ENCODE assay signal across 9 mouse cellular contexts in the genomic region with DNA sequence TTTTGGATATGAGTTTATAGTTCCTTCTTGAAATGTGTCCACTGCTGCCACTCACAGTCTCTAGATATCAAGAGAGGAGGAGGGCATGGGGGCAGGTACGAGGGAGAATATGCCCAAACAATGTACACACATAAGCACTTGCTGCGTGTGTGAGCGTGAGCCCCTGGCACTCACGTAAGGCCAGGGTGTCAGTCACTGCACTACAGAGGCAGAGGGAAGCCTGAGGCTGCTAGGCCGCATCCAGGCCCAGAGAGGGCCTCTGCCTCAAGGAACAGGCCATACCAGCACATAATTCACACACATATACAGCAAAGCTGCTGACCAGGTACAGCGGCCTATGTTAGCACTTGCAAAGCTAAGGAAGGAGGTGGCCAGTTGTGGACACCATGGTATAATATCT. TPM values are rescaled to one million over a fixed set of nuclear protein-coding genes. Genes with fewer than 3 reads are reported as not detected.
DNase-seq lines count a peak whose midpoint lies in the region; ATAC-seq and TF ChIP-seq lines count a peak whose summit lies in the region.
"Had no signal": no experiment of that assay in that cellular context is flagged by ENCODE, and none has a peak within 500 bp of the region (broad histone marks: within the 10 kb centered on the region; RNA-seq: fewer than 3 reads in every experiment).

No protein-coding gene starts in this region.

- H3K9ac ChIP-seq in kidney, embryonic 16.5 days (replicated peaks; ENCODE audit: low read length), result no peak overlapping the region
- 0 out of 2 replicates have a peak overlapping the region, but pooled peaks have one; percentile 3 for H3K9ac ChIP-seq in forebrain, embryonic 13.5 days
- peak overlapping the region; percentile 97 for H3K9ac ChIP-seq in liver, embryonic 12.5 days

- TF ChIP-seq CTCF in bone marrow macrophage, adult 2 months (IDR thresholded peaks at IDR 0.05; ENCODE audit: low read depth, low read length), result no peak

- no peak for DNase-seq in kidney, postnatal 25 days
- DNase-seq in gastrocnemius, adult 18-20 months (ENCODE audit: low spot score), result no peak
- no peak for DNase-seq in retina, embryonic 14.5 days (ENCODE audit: low spot score)
- no peak for DNase-seq in adipocyte (ENCODE audit: low spot score)
- DNase-seq: gastrocnemius, postnatal 10 days had no signal

- H3K4me3 ChIP-seq in kidney, embryonic 16.5 days (ENCODE audit: low read length), result no peak overlapping the region
- peak overlapping the region; percentile 32 for H3K4me3 ChIP-seq in bone marrow macrophage, adult 2 months (ENCODE audit: insufficient read depth, low read length)
- H3K4me3 ChIP-seq in forebrain, embryonic 13.5 days, result no peak overlapping the region
- peak overlapping the region; percentile 99 for H3K4me3 ChIP-seq in liver, embryonic 12.5 days

- WGBS in kidney, embryonic 16.5 days, result 87% methylated on average over 6 of the region's 6 CpGs
- WGBS in forebrain, embryonic 13.5 days, result 92% methylated on average over 6 of the region's 6 CpGs
- 68% methylated on average over 6 of the region's 6 CpGs for WGBS in liver, embryonic 12.5 days (ENCODE audit: insufficient replicate concordance)

- peak overlapping the region; percentile 81 for H3K4me2 ChIP-seq in kidney, embryonic 16.5 days (replicated peaks; ENCODE audit: low read depth, low read length)
- peak overlapping the region; percentile 83 for H3K4me2 ChIP-seq in forebrain, embryonic 13.5 days
- H3K4me2 ChIP-seq in liver, embryonic 12.5 days, result peak overlapping the region; percentile 82

- H3K27me3 ChIP-seq in kidney, embryonic 16.5 days (ENCODE audit: insufficient read depth, low read length), result no peaks in the 10 kb centered on the region
- no peaks in the 10 kb centered on the region for H3K27me3 ChIP-seq in forebrain, embryonic 13.5 days
- H3K27me3 ChIP-seq in liver, embryonic 12.5 days (replicated peaks), result 0 out of 2 replicates have a peak, but pooled peaks cover 5% of the 10 kb centered on the region

- no peaks in the 10 kb centered on the region for H3K9me3 ChIP-seq in kidney, embryonic 16.5 days (ENCODE audit: low read length)
- no peaks in the 10 kb centered on the region for H3K9me3 ChIP-seq in forebrain, embryonic 13.5 days (replicated peaks)
- no peaks in the 10 kb centered on the region for H3K9me3 ChIP-seq in liver, embryonic 12.5 days (replicated peaks)

- H3K4me1 ChIP-seq in kidney, embryonic 16.5 days (ENCODE audit: insufficient read depth, low read length), result peaks cover 21% of the 10 kb centered on the region
- H3K4me1 ChIP-seq in bone marrow macrophage, adult 2 months (ENCODE audit: control insufficient read depth, insufficient read depth, low read length), result peaks cover 27% of the 10 kb centered on the region
- peaks cover 21% of the 10 kb centered on the region for H3K4me1 ChIP-seq in forebrain, embryonic 13.5 days
- peaks cover 27% of the 10 kb centered on the region for H3K4me1 ChIP-seq in liver, embryonic 12.5 days

- H3K27ac ChIP-seq in kidney, embryonic 16.5 days (ENCODE audit: low read length), result no peak overlapping the region
- H3K27ac ChIP-seq in bone marrow macrophage, adult 2 months (ENCODE audit: insufficient read depth, low read depth, low read length), result no peak overlapping the region
- H3K27ac ChIP-seq in forebrain, embryonic 13.5 days, result no peak overlapping the region
- H3K27ac ChIP-seq in liver, embryonic 12.5 days, result peak overlapping the region; percentile 97

- no peak for ATAC-seq in kidney, embryonic 16.5 days (ENCODE audit: low FRiP score, low TSS enrichment)
- no peak for ATAC-seq in forebrain, embryonic 13.5 days
- ATAC-seq in liver, embryonic 12.5 days, result no peak

- peaks cover 8% of the 10 kb centered on the region; the same call in 1 of the 2 replicates for H3K36me3 ChIP-seq in kidney, embryonic 16.5 days (ENCODE audit: insufficient read depth, low read length)
- H3K36me3 ChIP-seq in forebrain, embryonic 13.5 days (ENCODE audit: poor library complexity, severe bottlenecking), result peaks cover 15% of the 10 kb centered on the region
- peaks cover 25% of the 10 kb centered on the region for H3K36me3 ChIP-seq in liver, embryonic 12.5 days

- TF ChIP-seq POLR2A in bone marrow macrophage, adult 2 months (IDR thresholded peaks at IDR 0.05; ENCODE audit: borderline replicate concordance, low read depth, low read length), result no peak

RNA-seq across cellular contexts. Expression of a gene that starts 2.1 kb away (rescaled TPM):
- 54.9 and 55.5 TPM in 2 replicates for polyA plus RNA-seq in kidney, embryonic 16.5 days (2015; fragmentation: Nextera tagmentation; extraction: Ambion mirVana)
- polyA plus RNA-seq in bone marrow macrophage, adult 2 months (2012; ENCODE audit: insufficient read depth, insufficient read length, missing spikeins), result 47.3 and 53.8 TPM in 2 replicates
- 32.3 and 34.0 TPM in 2 replicates for polyA plus RNA-seq in forebrain, embryonic 13.5 days (2015; fragmentation: Nextera tagmentation; extraction: Ambion mirVana)
- polyA plus RNA-seq in liver, embryonic 12.5 days (2016; fragmentation: Nextera tagmentation; extraction: Ambion mirVana), result 40.8 and 45.1 TPM in 2 replicates
- total RNA-seq in gastrocnemius, adult 18-20 months (2021), result 10 to 100 TPM in 1 of 2 experiments, 1 to 10 TPM in 1; 9.4 to 10.7 TPM

RNA-seq across cellular contexts. Expression of a gene that starts 44.8 kb away (rescaled TPM):
- 269 and 273 TPM in 2 replicates for polyA plus RNA-seq in kidney, embryonic 16.5 days (2015; fragmentation: Nextera tagmentation; extraction: Ambion mirVana)
- polyA plus RNA-seq in bone marrow macrophage, adult 2 months (2012; ENCODE audit: insufficient read depth, insufficient read length, missing spikeins), result 35.0 and 42.5 TPM in 2 replicates
- 273 and 294 TPM in 2 replicates for polyA plus RNA-seq in forebrain, embryonic 13.5 days (2015; fragmentation: Nextera tagmentation; extraction: Ambion mirVana)
- 284 and 289 TPM in 2 replicates for polyA plus RNA-seq in liver, embryonic 12.5 days (2016; fragmentation: Nextera tagmentation; extraction: Ambion mirVana)
- not detected for total RNA-seq in gastrocnemius, adult 18-20 months (2021)

RNA-seq across cellular contexts. Expression of a gene that starts 55.4 kb away (rescaled TPM):
- polyA plus RNA-seq in kidney, embryonic 16.5 days (2015; fragmentation: Nextera tagmentation; extraction: Ambion mirVana), result 35.6 and 39.8 TPM in 2 replicates
- 13.5 and 14.2 TPM in 2 replicates for polyA plus RNA-seq in bone marrow macrophage, adult 2 months (2012; ENCODE audit: insufficient read depth, insufficient read length, missing spikeins)
- polyA plus RNA-seq in forebrain, embryonic 13.5 days (2015; fragmentation: Nextera tagmentation; extraction: Ambion mirVana), result 33.8 and 34.6 TPM in 2 replicates
- polyA plus RNA-seq in liver, embryonic 12.5 days (2016; fragmentation: Nextera tagmentation; extraction: Ambion mirVana), result 45.3 and 47.4 TPM in 2 replicates
- total RNA-seq in gastrocnemius, adult 18-20 months (2021), result not detected

Comparison
In these comparisons a context has a peak if more than half of its experiments do, and no peak if none do; other contexts are left out.
1. H3K4me3 ChIP-seq: peak in bone marrow macrophage, adult 2 months (single experiment) and liver, embryonic 12.5 days (single experiment); none in kidney, embryonic 16.5 days (single experiment) and forebrain, embryonic 13.5 days (single experiment).
2. Peak in every context shown above with its lines, with median percentiles within 50 percentile points of each other: H3K4me2 ChIP-seq.